Mouse (Mus musculus) left cerebral cortex, postnatal 4 days (tissue): ENCODE results near the gene Gm10073. TPM values are rescaled to one million over a fixed set of nuclear protein-coding genes. Genes with fewer than 3 reads are reported as not detected.
"Not testable (repeated sequence)": the region's sequence is repeated elsewhere in the genome, so short reads cannot be mapped to it uniquely, and the experiment has no call there.

Experiments
- DNase-seq: peaks from one replicate; pipeline ENCODE4 v3.0.0-alpha.2; 2022
- intact Hi-C: fragments of 180-260 bp; cut with DNase I; formaldehyde crosslinking; loops from one replicate; pipeline ENCODE4 v1.15.1; 2025
- total RNA-seq, 2 experiments: library from RNA; stranded (reverse); gene quantifications; 2 replicates each; pipeline ENCODE4 v1.2.3; 2021

Gene Gm10073
- total RNA-seq, 2 experiments from 2014 or later, result 117 to 133 TPM

- no peak for DNase-seq
- intact Hi-C loops, result no loop called here
These were observed 26.2 kb upstream of the Gm10073 start for GRCm38 (mm10) chr8:106599265-106599979.

GRCm38 (mm10) chr8:106597067-106597466, 23.8 kb upstream of the Gm10073 start:
- no peak for DNase-seq
- intact Hi-C loops, result no loop called here

- DNase-seq, intact Hi-C loops: not testable (repeated sequence)
These were observed 22.4 kb upstream of the Gm10073 start for GRCm38 (mm10) chr8:106595623-106596022.

- no peak for DNase-seq
- intact Hi-C loops, result no loop called here
These were observed 19.2 kb upstream of the Gm10073 start for GRCm38 (mm10) chr8:106592458-106592857.

GRCm38 (mm10) chr8:106588443-106589431, 15.5 kb upstream of the Gm10073 start:
- DNase-seq, result no peak
- intact Hi-C loops, result no loop called here

GRCm38 (mm10) chr8:106586896-106587295, 13.6 kb upstream of the Gm10073 start:
- DNase-seq, result no peak
- intact Hi-C loops, result no loop called here

GRCm38 (mm10) chr8:106585671-106586037, 12.4 kb upstream of the Gm10073 start:
- intact Hi-C loops, result no loop called here
- DNase-seq, result no peak

- intact Hi-C loops, result no loop called here
- no peak for DNase-seq
These were observed 11.8 kb upstream of the Gm10073 start for GRCm38 (mm10) chr8:106584942-106585670.

- no peak for DNase-seq
- intact Hi-C loops, result no loop called here
These were observed 8.3 kb upstream of the Gm10073 start for GRCm38 (mm10) chr8:106581344-106582088.

GRCm38 (mm10) chr8:106579510-106579909, 6.2 kb upstream of the Gm10073 start:
- intact Hi-C loops, result no loop called here
- no peak for DNase-seq

- intact Hi-C loops, result no loop called here
- DNase-seq, result no peak
These were observed 3.7 kb upstream of the Gm10073 start for GRCm38 (mm10) chr8:106576849-106577555.

- no peak for DNase-seq
- intact Hi-C loops, result no loop called here
These were observed 1.0 kb upstream of the Gm10073 start for GRCm38 (mm10) chr8:106574283-106574682.

- DNase-seq, intact Hi-C loops: not testable (repeated sequence)
These were observed 1.1 kb downstream of the Gm10073 start for GRCm38 (mm10) chr8:106572175-106572574.

GRCm38 (mm10) chr8:106571551-106572172, 1.6 kb downstream of the Gm10073 start:
- no peak for DNase-seq
- intact Hi-C loops, result no loop called here

GRCm38 (mm10) chr8:106570386-106570785, 2.9 kb downstream of the Gm10073 start:
- DNase-seq, result no peak
- intact Hi-C loops, result no loop called here

- intact Hi-C loops, result no loop called here
- DNase-seq, result peak; percentile 13
These were observed 4.3 kb downstream of the Gm10073 start for GRCm38 (mm10) chr8:106569006-106569405.

- DNase-seq, result no peak
- intact Hi-C loops, result no loop called here
These were observed 9.5 kb downstream of the Gm10073 start for GRCm38 (mm10) chr8:106563691-106564182.

- DNase-seq, result peak; percentile 53
- intact Hi-C loops, result no loop called here
These were observed 12.0 kb downstream of the Gm10073 start for GRCm38 (mm10) chr8:106561097-106561865.
